Mouse (Mus musculus): ENCODE data around the gene Dtd1.

The Dtd1 gene

GRCm38 (mm10) chr2:144640101-144640500 lies 40.4 kb downstream of the Dtd1 start:
- DNase-seq (ENCODE audit: low read depth, low spot score), result no peak

GRCm38 (mm10) chr2:144641991-144642390 lies 42.3 kb downstream of the Dtd1 start:
- DNase-seq (ENCODE audit: low read depth, low spot score), result peak; percentile 24

- no peak for DNase-seq (ENCODE audit: low read depth, low spot score)
Observed at GRCm38 (mm10) chr2:144646360-144646759, 46.7 kb downstream of the Dtd1 start.

GRCm38 (mm10) chr2:144647151-144647550 lies 47.5 kb downstream of the Dtd1 start:
- no peak for DNase-seq (ENCODE audit: low read depth, low spot score)

- DNase-seq (ENCODE audit: low read depth, low spot score), result no peak
Observed at GRCm38 (mm10) chr2:144649960-144650359, 50.3 kb downstream of the Dtd1 start.

GRCm38 (mm10) chr2:144652841-144653240 lies 53.1 kb downstream of the Dtd1 start:
- no peak for DNase-seq (ENCODE audit: low read depth, low spot score)

- no peak for DNase-seq (ENCODE audit: low read depth, low spot score)
Observed at GRCm38 (mm10) chr2:144655307-144655706, 55.6 kb downstream of the Dtd1 start.

GRCm38 (mm10) chr2:144668507-144668906 lies 68.8 kb downstream of the Dtd1 start:
- DNase-seq (ENCODE audit: low read depth, low spot score), result no peak

GRCm38 (mm10) chr2:144670289-144670930 lies 70.7 kb downstream of the Dtd1 start:
- DNase-seq (ENCODE audit: low read depth, low spot score), result no peak

GRCm38 (mm10) chr2:144672397-144672796 lies 72.7 kb downstream of the Dtd1 start:
- DNase-seq (ENCODE audit: low read depth, low spot score), result no peak

GRCm38 (mm10) chr2:144676546-144677228 lies 77.0 kb downstream of the Dtd1 start:
- DNase-seq (ENCODE audit: low read depth, low spot score), result no peak

GRCm38 (mm10) chr2:144677229-144677571 lies 77.5 kb downstream of the Dtd1 start:
- DNase-seq (ENCODE audit: low read depth, low spot score), result no peak

GRCm38 (mm10) chr2:144678779-144679178 lies 79.1 kb downstream of the Dtd1 start:
- DNase-seq (ENCODE audit: low read depth, low spot score), result no peak

- DNase-seq (ENCODE audit: low read depth, low spot score), result no peak
Observed at GRCm38 (mm10) chr2:144679394-144679793, 79.7 kb downstream of the Dtd1 start.

GRCm38 (mm10) chr2:144692219-144692732 lies 92.6 kb downstream of the Dtd1 start:
- DNase-seq (ENCODE audit: low read depth, low spot score), result no peak

- DNase-seq (ENCODE audit: low read depth, low spot score), result no peak
Observed at GRCm38 (mm10) chr2:144692777-144693176, 93.1 kb downstream of the Dtd1 start.

GRCm38 (mm10) chr2:144694923-144695322 lies 95.2 kb downstream of the Dtd1 start:
- DNase-seq (ENCODE audit: low read depth, low spot score), result no peak

GRCm38 (mm10) chr2:144698046-144698445 lies 98.3 kb downstream of the Dtd1 start:
- DNase-seq (ENCODE audit: low read depth, low spot score), result no peak

- no peak for DNase-seq (ENCODE audit: low read depth, low spot score)
Observed at GRCm38 (mm10) chr2:144700608-144701007, 100.9 kb downstream of the Dtd1 start.

GRCm38 (mm10) chr2:144701415-144702149 lies 101.9 kb downstream of the Dtd1 start:
- DNase-seq (ENCODE audit: low read depth, low spot score), result no peak

- DNase-seq (ENCODE audit: low read depth, low spot score), result no peak
Observed at GRCm38 (mm10) chr2:144709285-144709684, 109.6 kb downstream of the Dtd1 start.

- DNase-seq (ENCODE audit: low read depth, low spot score), result no peak
Observed at GRCm38 (mm10) chr2:144709704-144710103, 110.0 kb downstream of the Dtd1 start.

- no peak for DNase-seq (ENCODE audit: low read depth, low spot score)
Observed at GRCm38 (mm10) chr2:144714596-144714995, 114.9 kb downstream of the Dtd1 start.
